Mouse (Mus musculus) lung, embryonic 15.5 days (tissue): ENCODE data around the gene Vmn1r55. TPM values are rescaled to one million over a fixed set of nuclear protein-coding genes. Genes with fewer than 3 reads are reported as not detected.
"Not testable (repeated sequence)": the region's sequence is repeated elsewhere in the genome, so short reads cannot be mapped to it uniquely, and the experiment has no call there.

ENCODE experiments used
- ATAC-seq: fragments of 200-750 bp; cut with Nextera tagmentation; 2 replicates; pipeline ENCODE4 v1.8.0; 2017; ENCODE audit warnings: moderate number of reproducible peaks, borderline replicate concordance; ENCODE audit not compliant: low FRiP score, low TSS enrichment; ENCODE audit errors: extremely low read depth
- H3K27ac ChIP-seq: fragments of 300-500 bp; sonication (generic); 2 replicates; pipeline ENCODE4 v1.5.1; 2015; ENCODE audit warnings: moderate library complexity, mild to moderate bottlenecking, inconsistent platforms
- H3K27me3 ChIP-seq: fragments of 300-500 bp; sonication (generic); 2 replicates; pipeline ENCODE4 v1.6.1; 2015; ENCODE audit warnings: inconsistent platforms
- H3K36me3 ChIP-seq: fragments of 300-500 bp; sonication (generic); 2 replicates; pipeline ENCODE4 v1.6.1; 2015; ENCODE audit warnings: inconsistent platforms
- H3K4me1 ChIP-seq: fragments of 300-500 bp; sonication (generic); 2 replicates; pipeline ENCODE4 v1.6.1; 2015; ENCODE audit warnings: inconsistent platforms
- H3K4me2 ChIP-seq: fragments of 300-500 bp; sonication (generic); 2 replicates; pipeline ENCODE4 v1.6.1; 2015; ENCODE audit warnings: inconsistent platforms, mild to moderate bottlenecking, moderate library complexity
- H3K4me3 ChIP-seq: fragments of 300-500 bp; sonication (generic); 2 replicates; pipeline ENCODE4 v1.5.1; 2015; ENCODE audit warnings: mild to moderate bottlenecking, inconsistent platforms
- H3K9ac ChIP-seq: fragments of 300-500 bp; sonication (generic); 2 replicates; pipeline ENCODE4 v1.6.1; 2015; ENCODE audit warnings: inconsistent platforms
- H3K9me3 ChIP-seq: fragments of 300-500 bp; sonication (generic); 2 replicates; pipeline ENCODE4 v1.6.1; 2016; ENCODE audit warnings: inconsistent platforms
- WGBS: fragments of 180-500 bp; shearing (Covaris S2); methylation state at CpG from one replicate; pipeline ENCODE4 v1.1.7; 2015; 5-methylcytosine and 5-hydroxymethylcytosine counted together
- polyA plus RNA-seq: library from polyadenylated mRNA; unstranded; fragments of >200 nt; fragmentation: Nextera tagmentation; extraction: Ambion mirVana; gene quantifications from 2 replicates; pipeline ENCODE4 v1.2.1, GENCODE M21; 2015

Vmn1r55 gene
- not detected in 2 replicates for polyA plus RNA-seq

DNA sequence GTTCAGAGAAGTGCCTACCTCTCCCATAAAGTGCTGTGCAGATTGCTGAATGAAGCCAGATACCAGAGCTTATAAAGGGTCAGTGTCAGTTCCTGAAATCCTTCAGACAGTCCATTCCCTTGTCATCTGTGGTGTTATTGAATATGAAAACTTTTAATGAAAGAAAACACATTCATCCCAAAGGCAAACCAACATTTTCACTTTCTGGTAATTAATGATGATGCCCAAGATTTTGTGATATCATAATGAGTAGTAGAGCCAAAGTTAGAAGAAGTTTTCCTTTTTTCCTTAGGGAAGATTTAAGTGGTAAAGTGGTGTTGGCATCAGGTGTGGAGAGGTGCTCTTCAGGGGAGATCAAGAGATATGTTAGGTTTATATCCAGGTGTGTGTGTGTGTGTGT, at the start of gene Vmn1r55:
TSS of gene Vmn1r55 (minus strand) at position 101 of the 400 bp plus-strand sequence.
- H3K9ac ChIP-seq, H3K4me2 ChIP-seq, H3K4me3 ChIP-seq, H3K27me3 ChIP-seq, H3K9me3 ChIP-seq, H3K4me1 ChIP-seq, H3K27ac ChIP-seq, H3K36me3 ChIP-seq, ATAC-seq: not testable (repeated sequence)

DNA sequence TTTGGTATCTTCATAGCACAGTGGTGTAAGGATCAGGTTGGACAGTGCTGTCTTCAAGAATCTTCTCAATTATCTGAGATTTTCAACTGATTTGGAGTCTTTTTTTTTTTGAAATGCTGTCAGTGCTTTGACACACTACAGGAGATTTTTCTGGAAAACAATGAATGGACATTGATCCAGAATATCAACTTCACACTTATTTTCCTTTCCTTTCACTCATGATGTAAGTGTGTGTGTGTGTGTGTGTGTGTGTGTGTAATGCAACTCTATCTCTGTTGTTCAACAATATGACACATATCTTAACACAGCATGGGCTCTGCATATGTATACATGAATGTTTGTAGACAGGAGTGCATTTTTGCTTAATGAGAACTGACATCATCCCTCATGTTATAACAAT, 47.2 kb upstream of the Vmn1r55 start, which contains the start of gene Vmn1r56:
TSS of gene Vmn1r56 (minus strand) at position 101 of the 400 bp plus-strand sequence.
- H3K36me3 ChIP-seq, ATAC-seq, H3K27ac ChIP-seq: not testable (repeated sequence)

DNA sequence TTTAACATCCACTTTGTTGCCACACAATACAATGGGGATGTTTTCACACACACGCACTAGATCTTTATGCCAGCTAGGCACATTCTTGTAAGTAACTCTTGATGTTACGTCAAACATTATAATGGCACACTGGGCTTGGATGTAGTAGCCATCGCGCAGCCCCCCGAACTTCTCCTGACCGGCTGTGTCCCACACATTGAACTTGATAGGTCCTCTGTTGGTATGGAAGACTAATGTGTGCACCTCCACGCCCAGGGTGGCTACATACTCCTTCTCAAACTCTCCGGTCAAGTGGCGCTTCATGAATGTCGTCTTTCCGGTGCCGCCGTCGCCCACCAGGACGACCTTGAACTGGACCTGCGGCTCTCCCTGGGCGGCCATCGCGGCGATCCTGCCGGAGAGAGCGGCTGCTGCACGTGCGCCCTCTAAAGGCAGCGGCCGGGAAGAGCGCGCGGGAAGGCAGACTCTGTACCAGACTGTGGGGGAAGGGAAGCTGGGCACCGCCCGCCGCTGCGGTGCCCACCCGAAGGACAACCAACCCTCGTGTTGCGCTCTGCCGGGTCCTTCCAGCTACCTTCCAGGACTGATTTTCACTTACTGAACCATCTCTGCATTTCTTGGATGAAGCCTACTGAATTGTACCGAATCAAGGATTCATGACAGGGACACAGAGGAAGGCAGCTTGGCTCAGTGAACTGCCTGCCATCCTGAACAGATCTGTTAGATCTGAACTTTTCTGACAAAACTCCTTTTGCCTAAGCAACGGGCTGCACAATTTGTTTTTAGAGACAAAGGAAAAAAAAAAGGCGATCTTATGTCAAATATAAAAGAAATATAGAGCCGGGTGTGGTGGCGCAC, 23.7 kb downstream of the Vmn1r55 start, which contains the start of gene Rasl2-9:
TSS of gene Rasl2-9 (minus strand) at position 402 of the 858 bp plus-strand sequence.
- WGBS: 19% methylated on average over 42 of the region's 42 CpGs
- peak; percentile 62; the same call in 1 of the 2 replicates for ATAC-seq
- no peaks in the 10 kb centered on the region for H3K27me3 ChIP-seq
- peak within 1 kb of the TSS; percentile 62 for H3K4me2 ChIP-seq
- H3K36me3 ChIP-seq: no peaks in the 10 kb centered on the region
- H3K9me3 ChIP-seq: no peaks in the 10 kb centered on the region
- no peak within 1 kb of the TSS for H3K27ac ChIP-seq
- no peaks in the 10 kb centered on the region for H3K4me1 ChIP-seq
- no peak within 1 kb of the TSS for H3K9ac ChIP-seq
- H3K4me3 ChIP-seq: peak within 1 kb of the TSS; percentile 37

More for the DNA sequence above, 47.2 kb upstream of the Vmn1r55 start, which contains the start of gene Vmn1r56:
- not testable (repeated sequence) for H3K4me1 ChIP-seq, H3K4me2 ChIP-seq, H3K9ac ChIP-seq, H3K4me3 ChIP-seq, H3K27me3 ChIP-seq, H3K9me3 ChIP-seq

DNA sequence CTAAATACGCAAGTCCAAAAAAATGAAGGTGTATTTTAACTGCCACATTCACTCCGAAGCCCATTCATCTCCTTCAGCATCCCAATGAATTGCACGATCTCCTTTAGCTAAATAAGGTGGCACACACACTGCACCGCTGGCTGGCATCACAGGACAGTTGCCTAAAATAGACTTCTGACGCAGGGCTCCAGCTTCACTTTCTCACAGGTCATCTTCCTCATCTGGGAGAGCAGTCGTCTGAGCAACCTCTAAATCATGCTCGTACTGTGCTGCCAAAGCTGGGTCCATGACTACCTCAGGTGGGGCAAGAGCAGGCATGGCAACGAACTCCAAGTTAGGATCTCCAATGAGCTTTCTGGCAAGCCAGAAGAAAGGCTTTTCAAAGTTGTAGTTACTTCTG, 24.4 kb downstream of the Vmn1r55 start:
- H3K4me3 ChIP-seq: no peak overlapping the region
- no peak for ATAC-seq
- 82% methylated on average over 8 of the region's 8 CpGs for WGBS

DNA sequence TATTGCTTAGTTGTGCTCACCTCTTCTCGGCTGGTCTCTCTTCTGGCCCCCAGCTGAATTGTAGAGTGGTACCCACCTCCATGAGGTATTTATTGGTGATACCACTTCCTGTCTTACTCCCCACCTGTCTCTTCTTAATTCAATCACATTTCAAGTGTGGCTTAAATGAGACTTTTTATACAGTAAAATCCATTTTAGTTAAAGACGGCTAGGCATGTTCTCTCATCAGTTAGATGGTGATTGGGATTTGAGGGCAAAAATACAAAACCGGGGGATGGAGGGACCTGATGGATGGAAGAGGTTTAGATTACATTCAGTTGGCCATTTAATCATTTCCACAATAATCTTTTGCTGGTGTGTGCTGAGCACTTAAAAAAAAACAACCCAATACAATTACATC, 32.6 kb downstream of the Vmn1r55 start, which contains the start of gene Rfpl4:
TSS of gene Rfpl4 (minus strand) at position 101 of the 400 bp plus-strand sequence.
- WGBS: 77% methylated on average over 3 of the region's 3 CpGs
- H3K4me2 ChIP-seq: no peak within 1 kb of the TSS
- no peak within 1 kb of the TSS for H3K9ac ChIP-seq
- H3K27me3 ChIP-seq: no peaks in the 10 kb centered on the region
- no peaks in the 10 kb centered on the region for H3K9me3 ChIP-seq
- H3K4me1 ChIP-seq: peaks cover 4% of the 10 kb centered on the region; the same call in 1 of the 2 replicates
- H3K36me3 ChIP-seq: no peaks in the 10 kb centered on the region
- no peak within 1 kb of the TSS for H3K27ac ChIP-seq
- H3K4me3 ChIP-seq: no peak within 1 kb of the TSS
- no peak for ATAC-seq

More for the DNA sequence above, 24.4 kb downstream of the Vmn1r55 start:
- Histone ChIP-seq H3K4me2 (0 out of 2 replicates have a peak overlapping the region, but pooled peaks have one; percentile 62), H3K27me3 (no peaks in the 10 kb centered on the region), H3K4me1 (no peaks in the 10 kb centered on the region), H3K36me3 (no peaks in the 10 kb centered on the region), H3K9ac (no peak overlapping the region), H3K9me3 (no peaks in the 10 kb centered on the region), H3K27ac (no peak overlapping the region)

DNA sequence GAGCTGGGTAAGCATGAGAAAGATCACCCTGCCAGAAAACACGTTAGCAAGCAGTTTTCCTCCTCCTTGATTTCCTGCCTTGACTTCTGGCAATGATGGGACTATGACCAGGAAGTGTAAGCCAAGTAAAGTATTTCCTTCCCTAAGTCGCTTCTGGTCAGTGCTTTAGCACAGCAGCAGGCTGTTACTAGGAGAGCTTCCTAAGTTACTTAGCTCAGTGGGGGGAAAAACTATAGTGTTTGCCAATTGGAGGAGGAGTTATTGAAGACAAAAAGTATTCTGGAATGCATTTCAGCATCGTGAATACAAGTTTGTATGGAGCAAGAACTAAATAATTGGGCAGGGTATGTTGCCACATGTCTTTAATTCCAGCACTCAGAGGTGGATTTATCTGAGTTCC, 36.8 kb downstream of the Vmn1r55 start:
- Histone ChIP-seq H3K4me2 (no peak overlapping the region), H3K4me1 (peaks cover 4% of the 10 kb centered on the region; the same call in 1 of the 2 replicates), H3K27me3 (no peaks in the 10 kb centered on the region), H3K9me3 (no peaks in the 10 kb centered on the region), H3K4me3 (no peak overlapping the region), H3K27ac (no peak overlapping the region), H3K9ac (no peak overlapping the region), H3K36me3 (no peaks in the 10 kb centered on the region)
- ATAC-seq: no peak
- 21% methylated on average over 3 of the region's 3 CpGs for whole genome bisulfite sequencing

DNA sequence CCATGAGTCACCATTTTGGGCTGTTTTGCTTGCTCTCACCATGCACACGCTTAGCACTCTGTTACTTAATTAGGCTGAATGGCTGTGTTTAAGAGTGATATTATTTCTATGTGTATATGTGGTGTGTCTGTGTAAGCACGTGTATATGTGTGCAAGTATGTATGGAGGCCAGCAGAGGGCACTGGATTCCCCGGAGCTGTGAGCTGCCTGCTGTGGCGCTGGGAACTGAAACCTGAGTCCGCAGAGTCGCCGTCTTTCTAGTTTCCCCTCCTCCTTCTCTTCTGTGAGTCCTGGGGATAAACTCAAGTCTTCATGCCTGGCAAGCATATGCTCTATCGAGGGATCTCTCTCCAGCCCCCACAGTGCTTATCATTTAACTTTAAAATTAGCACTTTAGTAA, 40.2 kb downstream of the Vmn1r55 start:
- WGBS: 76% methylated on average over 8 of the region's 8 CpGs
- Histone ChIP-seq H3K4me3 (no peak overlapping the region), H3K4me2 (no peak overlapping the region), H3K4me1 (peaks cover 4% of the 10 kb centered on the region; the same call in 1 of the 2 replicates), H3K27me3 (no peaks in the 10 kb centered on the region), H3K9ac (no peak overlapping the region), H3K36me3 (no peaks in the 10 kb centered on the region), H3K27ac (no peak overlapping the region), H3K9me3 (no peaks in the 10 kb centered on the region)
- ATAC-seq: no peak

DNA sequence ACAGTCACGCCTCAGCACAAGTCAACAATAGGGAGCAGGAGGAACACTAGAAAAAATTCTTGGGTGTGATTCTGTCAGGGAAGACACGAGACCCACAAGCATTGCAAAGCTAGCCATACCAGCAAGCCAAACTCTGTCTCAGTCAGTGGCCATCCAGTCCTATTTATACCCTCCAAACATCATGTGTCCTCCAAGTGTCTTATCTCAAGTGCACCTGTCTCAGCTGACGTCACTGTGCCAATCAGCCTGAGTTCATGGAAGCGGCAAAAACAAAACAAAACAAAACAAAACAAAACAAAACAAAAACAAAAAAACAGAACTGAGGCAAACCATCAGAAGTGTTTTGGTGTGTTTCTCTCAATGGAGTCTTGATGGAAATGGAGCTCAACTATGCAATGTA, 41.2 kb downstream of the Vmn1r55 start:
- Histone ChIP-seq H3K4me3 (no peak overlapping the region), H3K9me3 (no peaks in the 10 kb centered on the region), H3K27me3 (no peaks in the 10 kb centered on the region), H3K9ac (no peak overlapping the region), H3K4me2 (no peak overlapping the region), H3K4me1 (peaks cover 4% of the 10 kb centered on the region; the same call in 1 of the 2 replicates), H3K36me3 (no peaks in the 10 kb centered on the region), H3K27ac (no peak overlapping the region)
- ATAC-seq: no peak
- WGBS: 67% methylated on average over 4 of the region's 4 CpGs

DNA sequence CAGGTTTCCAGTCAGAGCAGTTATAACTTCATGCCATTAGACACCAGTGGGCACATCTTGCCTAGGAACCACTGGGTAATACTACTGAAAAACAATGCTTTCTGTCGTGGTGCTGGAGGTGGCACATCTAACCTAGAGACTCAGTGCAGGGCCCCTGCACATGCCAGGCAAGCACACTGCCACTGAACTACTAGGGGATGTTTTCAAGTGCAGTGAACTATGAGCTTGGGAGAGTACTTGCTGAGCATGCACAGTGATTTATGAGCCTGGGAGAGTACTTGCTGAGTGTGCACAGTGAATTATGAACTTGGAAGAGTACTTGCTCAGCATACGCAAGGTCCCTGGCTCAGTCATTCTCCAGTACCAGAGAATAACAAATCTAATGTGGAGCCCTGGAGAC, 46.9 kb downstream of the Vmn1r55 start:
- no peak for ATAC-seq
- H3K4me1 ChIP-seq: no peaks in the 10 kb centered on the region
- 97% methylated on average over 2 of the region's 2 CpGs for WGBS
- H3K27ac ChIP-seq: no peak overlapping the region
- H3K4me2 ChIP-seq: no peak overlapping the region
- no peak overlapping the region for H3K4me3 ChIP-seq
- H3K9ac ChIP-seq: no peak overlapping the region
- H3K36me3 ChIP-seq: peaks cover 16% of the 10 kb centered on the region
- H3K9me3 ChIP-seq: no peaks in the 10 kb centered on the region
- no peaks in the 10 kb centered on the region for H3K27me3 ChIP-seq

DNA sequence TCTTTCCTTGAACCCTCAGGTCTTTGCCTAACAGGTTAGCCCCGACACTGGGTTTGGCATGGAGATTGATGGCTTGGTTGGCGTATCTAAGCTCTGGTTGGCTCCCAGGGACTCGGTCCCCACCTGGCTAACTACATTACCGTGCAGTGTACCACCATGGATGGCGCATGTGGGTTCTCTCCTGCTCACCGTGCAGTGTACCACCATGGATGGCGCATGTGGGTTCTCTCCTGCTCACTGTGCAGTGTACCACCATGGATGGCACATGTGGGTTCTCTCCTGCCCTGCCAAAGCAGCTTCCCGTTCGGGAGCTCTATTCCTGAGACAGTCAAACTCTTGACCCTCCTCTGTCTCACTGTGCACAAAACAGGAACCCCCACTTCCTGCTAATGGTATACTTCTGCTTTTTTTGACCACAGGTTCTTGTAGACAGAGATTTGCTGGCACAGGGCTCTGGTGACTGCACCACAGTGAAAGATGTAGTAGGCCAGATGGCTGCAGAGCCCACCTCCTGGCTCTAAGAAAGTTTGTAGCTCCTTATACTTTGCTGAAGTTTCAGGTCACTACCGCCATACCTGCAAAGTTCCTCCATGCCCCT, 48.3 kb downstream of the Vmn1r55 start:
- Histone ChIP-seq H3K27me3 (no peaks in the 10 kb centered on the region), H3K9me3 (no peaks in the 10 kb centered on the region), H3K9ac (no peak overlapping the region), H3K4me1 (no peaks in the 10 kb centered on the region), H3K4me2 (no peak overlapping the region), H3K27ac (no peak overlapping the region), H3K4me3 (no peak overlapping the region), H3K36me3 (peaks cover 27% of the 10 kb centered on the region)
- WGBS: 82% methylated on average over 10 of the region's 10 CpGs
- ATAC-seq: no peak

DNA sequence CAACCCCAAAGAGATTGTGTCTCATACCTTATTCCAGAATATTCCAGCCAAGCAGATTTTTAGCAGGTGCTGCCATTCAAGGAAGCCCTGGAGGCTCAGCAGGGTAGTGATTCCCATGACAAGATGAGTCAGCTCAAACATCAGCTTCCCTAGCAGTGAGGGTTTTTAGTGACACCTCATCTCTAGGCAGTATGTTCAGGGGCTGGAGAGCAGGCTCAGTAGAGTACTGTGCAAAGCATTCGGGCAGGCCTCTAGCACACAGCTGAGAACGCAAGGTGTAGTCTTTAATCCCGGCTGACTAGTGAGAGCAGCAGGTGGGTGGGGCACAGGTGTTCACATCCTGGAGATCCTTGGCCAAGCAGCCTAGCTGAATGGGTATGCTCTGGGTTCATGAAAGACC, 49.7 kb downstream of the Vmn1r55 start:
- 71% methylated on average over 3 of the region's 3 CpGs for WGBS

DNA sequence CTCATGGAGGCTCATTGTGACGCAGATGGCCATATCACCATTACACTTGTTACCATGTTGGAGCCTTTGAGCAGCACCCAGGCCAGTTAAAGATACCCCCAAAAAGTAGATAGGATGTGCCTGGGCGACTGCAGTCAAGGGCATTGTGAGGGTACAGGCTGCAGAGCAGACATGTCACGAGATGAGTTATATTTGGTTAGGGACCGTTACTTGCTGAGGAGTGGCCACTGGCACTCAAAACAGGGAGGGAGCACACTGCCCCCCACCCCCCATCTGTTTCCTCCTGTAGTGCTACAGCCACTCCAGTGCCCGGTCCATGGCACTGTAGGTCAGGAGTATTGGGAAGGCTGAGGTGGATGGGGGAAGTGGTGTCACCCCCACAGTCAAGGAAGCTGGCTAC, 50.7 kb downstream of the Vmn1r55 start:
- Histone ChIP-seq H3K4me2 (no peak overlapping the region), H3K36me3 (peaks cover 50% of the 10 kb centered on the region), H3K4me1 (no peaks in the 10 kb centered on the region), H3K9ac (no peak overlapping the region), H3K27ac (no peak overlapping the region), H3K27me3 (no peaks in the 10 kb centered on the region), H3K9me3 (no peaks in the 10 kb centered on the region), H3K4me3 (no peak overlapping the region)
- WGBS: 89% methylated on average over 5 of the region's 5 CpGs
- ATAC-seq: no peak

More for the DNA sequence above, 49.7 kb downstream of the Vmn1r55 start:
- Histone ChIP-seq H3K4me1 (no peaks in the 10 kb centered on the region), H3K9me3 (no peaks in the 10 kb centered on the region), H3K4me2 (no peak overlapping the region), H3K27me3 (no peaks in the 10 kb centered on the region), H3K9ac (no peak overlapping the region), H3K27ac (no peak overlapping the region), H3K4me3 (no peak overlapping the region), H3K36me3 (peaks cover 41% of the 10 kb centered on the region)
- no peak for ATAC-seq
